Mouse (Mus musculus): ENCODE data around the gene Foxg1.

The Foxg1 gene

GRCm38 (mm10) chr12:49381721-49382365 is 617 bp upstream of the Foxg1 start:
- peaks cover 80% of the 10 kb centered on the region for H3K27me3 ChIP-seq (ENCODE audit: insufficient read depth, low read length)

GRCm38 (mm10) chr12:49383521-49384133 is 1.2 kb downstream of the Foxg1 start:
- Histone ChIP-seq H3K4me3 (replicated peaks; ENCODE audit: low read length) (peak overlapping the region; percentile 81), H3K36me3 (ENCODE audit: insufficient read depth, low read length) (no peaks in the 10 kb centered on the region)
- TF ChIP-seq CTCF (conservative IDR thresholded peaks at IDR 0.05; ENCODE audit: low read length) = no peak
- no peak for TF ChIP-seq POU5F1 (IDR thresholded peaks at IDR 0.05; ENCODE audit: borderline replicate concordance, low read length)
- TF ChIP-seq NANOG (IDR thresholded peaks at IDR 0.05; ENCODE audit: borderline replicate concordance, low read length) = no peak

More at GRCm38 (mm10) chr12:49381721-49382365, 617 bp upstream of the Foxg1 start:
- Histone ChIP-seq H3K9me3 (ENCODE audit: low read length) (no peaks in the 10 kb centered on the region), H3K4me1 (replicated peaks; ENCODE audit: low read depth, low read length) (peaks cover 25% of the 10 kb centered on the region), H3K4me3 (replicated peaks; ENCODE audit: low read length) (0 out of 2 replicates have a peak overlapping the region, but pooled peaks have one; percentile 81), H3K36me3 (ENCODE audit: insufficient read depth, low read length) (no peaks in the 10 kb centered on the region)
- TF ChIP-seq NANOG (IDR thresholded peaks at IDR 0.05; ENCODE audit: borderline replicate concordance, low read length) (no peak), CTCF (conservative IDR thresholded peaks at IDR 0.05; ENCODE audit: low read length) (no peak), POU5F1 (IDR thresholded peaks at IDR 0.05; ENCODE audit: borderline replicate concordance, low read length) (no peak)

GRCm38 (mm10) chr12:49384295-49384875 is 1.9 kb downstream of the Foxg1 start:
- H3K4me3 ChIP-seq (replicated peaks; ENCODE audit: low read length) = peak overlapping the region; percentile 81
- TF ChIP-seq CTCF (conservative IDR thresholded peaks at IDR 0.05; ENCODE audit: low read length) (no peak), NANOG (IDR thresholded peaks at IDR 0.05; ENCODE audit: borderline replicate concordance, low read length) (no peak), POU5F1 (IDR thresholded peaks at IDR 0.05; ENCODE audit: borderline replicate concordance, low read length) (no peak)
- H3K9me3 ChIP-seq (ENCODE audit: low read length) = no peaks in the 10 kb centered on the region
- peaks cover 63% of the 10 kb centered on the region for H3K27me3 ChIP-seq (ENCODE audit: insufficient read depth, low read length)
- peaks cover 20% of the 10 kb centered on the region for H3K4me1 ChIP-seq (replicated peaks; ENCODE audit: low read depth, low read length)
- no peaks in the 10 kb centered on the region for H3K36me3 ChIP-seq (ENCODE audit: insufficient read depth, low read length)

More at GRCm38 (mm10) chr12:49383521-49384133, 1.2 kb downstream of the Foxg1 start:
- H3K27me3 ChIP-seq (ENCODE audit: insufficient read depth, low read length) = peaks cover 68% of the 10 kb centered on the region
- no peaks in the 10 kb centered on the region for H3K9me3 ChIP-seq (ENCODE audit: low read length)
- peaks cover 20% of the 10 kb centered on the region for H3K4me1 ChIP-seq (replicated peaks; ENCODE audit: low read depth, low read length)

GRCm38 (mm10) chr12:49384876-49385630 is 2.6 kb downstream of the Foxg1 start, which contains the start of gene Gm43517:
Gm43517 (plus strand) TSS chr12:49385174.
- TF ChIP-seq POU5F1 (IDR thresholded peaks at IDR 0.05; ENCODE audit: borderline replicate concordance, low read length) (no peak), NANOG (IDR thresholded peaks at IDR 0.05; ENCODE audit: borderline replicate concordance, low read length) (no peak), CTCF (conservative IDR thresholded peaks at IDR 0.05; ENCODE audit: low read length) (no peak)
- H3K4me3 ChIP-seq (replicated peaks; ENCODE audit: low read length) = peak within 1 kb of the TSS; percentile 81
- peaks cover 62% of the 10 kb centered on the region for H3K27me3 ChIP-seq (ENCODE audit: insufficient read depth, low read length)
- peaks cover 20% of the 10 kb centered on the region for H3K4me1 ChIP-seq (replicated peaks; ENCODE audit: low read depth, low read length)
- H3K36me3 ChIP-seq (ENCODE audit: insufficient read depth, low read length) = no peaks in the 10 kb centered on the region
- no peaks in the 10 kb centered on the region for H3K9me3 ChIP-seq (ENCODE audit: low read length)

- Histone ChIP-seq H3K27me3 (ENCODE audit: insufficient read depth, low read length) (peaks cover 62% of the 10 kb centered on the region), H3K36me3 (ENCODE audit: insufficient read depth, low read length) (no peaks in the 10 kb centered on the region), H3K4me3 (replicated peaks; ENCODE audit: low read length) (peak overlapping the region; percentile 81), H3K9me3 (ENCODE audit: low read length) (no peaks in the 10 kb centered on the region), H3K4me1 (replicated peaks; ENCODE audit: low read depth, low read length) (peaks cover 20% of the 10 kb centered on the region)
- TF ChIP-seq POU5F1 (IDR thresholded peaks at IDR 0.05; ENCODE audit: borderline replicate concordance, low read length) (no peak), NANOG (IDR thresholded peaks at IDR 0.05; ENCODE audit: borderline replicate concordance, low read length) (no peak), CTCF (conservative IDR thresholded peaks at IDR 0.05; ENCODE audit: low read length) (no peak)
These were observed 3.2 kb downstream of the Foxg1 start for GRCm38 (mm10) chr12:49385631-49385990.

- Histone ChIP-seq H3K36me3 (ENCODE audit: insufficient read depth, low read length) (no peaks in the 10 kb centered on the region), H3K27me3 (ENCODE audit: insufficient read depth, low read length) (peaks cover 61% of the 10 kb centered on the region), H3K4me1 (replicated peaks; ENCODE audit: low read depth, low read length) (peaks cover 25% of the 10 kb centered on the region), H3K4me3 (replicated peaks; ENCODE audit: low read length) (no peak overlapping the region), H3K9me3 (ENCODE audit: low read length) (no peaks in the 10 kb centered on the region)
- no peak for TF ChIP-seq NANOG (IDR thresholded peaks at IDR 0.05; ENCODE audit: borderline replicate concordance, low read length)
These were observed 3.8 kb downstream of the Foxg1 start for GRCm38 (mm10) chr12:49386081-49386805.

- no peaks in the 10 kb centered on the region for H3K36me3 ChIP-seq (ENCODE audit: insufficient read depth, low read length)
- H3K9me3 ChIP-seq (ENCODE audit: low read length) = no peaks in the 10 kb centered on the region
- TF ChIP-seq CTCF (conservative IDR thresholded peaks at IDR 0.05; ENCODE audit: low read length) (no peak), POU5F1 (IDR thresholded peaks at IDR 0.05; ENCODE audit: borderline replicate concordance, low read length) (no peak), NANOG (IDR thresholded peaks at IDR 0.05; ENCODE audit: borderline replicate concordance, low read length) (no peak)
- no peak overlapping the region for H3K4me3 ChIP-seq (replicated peaks; ENCODE audit: low read length)
- peaks cover 9% of the 10 kb centered on the region for H3K4me1 ChIP-seq (replicated peaks; ENCODE audit: low read depth, low read length)
- H3K27me3 ChIP-seq (ENCODE audit: insufficient read depth, low read length) = peaks cover 59% of the 10 kb centered on the region
These were observed 5.6 kb downstream of the Foxg1 start for GRCm38 (mm10) chr12:49387856-49388598.

Measured in E14TG2a.4 (cell line).